Mouse (Mus musculus): Measurements from ENCODE around the gene Gm21954.

GRCm38 (mm10) chr3:55420436-55421083, 51.5 kb downstream of the Gm21954 start:
- TF ChIP-seq POLR2A (IDR thresholded peaks at IDR 0.05; ENCODE audit: low read depth, low read length) (no peak), CTCF (IDR thresholded peaks at IDR 0.05; ENCODE audit: borderline replicate concordance, insufficient read depth, low read length) (no peak)
